Mouse (Mus musculus): ENCODE data around the gene Evi5l.

Evi5l gene

GRCm38 (mm10) chr8:4165852-4166751, at the start of gene Evi5l:
Gene Evi5l, plus strand, starts transcription at chr8:4166567.
- DNase-seq, result peak; percentile 99

- no peak for DNase-seq
Observed at GRCm38 (mm10) chr8:4133798-4134197, 32.6 kb upstream of the Evi5l start, which contains the start of gene Cd209g. Gene Cd209g, plus strand, starts transcription at chr8:4134098.

- peak; percentile 76 for DNase-seq
Observed at GRCm38 (mm10) chr8:4139660-4140646, 26.4 kb upstream of the Evi5l start.

- DNase-seq, result no peak
Observed at GRCm38 (mm10) chr8:4141721-4142120, 24.6 kb upstream of the Evi5l start.

GRCm38 (mm10) chr8:4147272-4147671, 19.1 kb upstream of the Evi5l start:
- DNase-seq, result no peak

GRCm38 (mm10) chr8:4154878-4155277, 11.5 kb upstream of the Evi5l start:
- DNase-seq, result no peak

GRCm38 (mm10) chr8:4162786-4163185, 3.6 kb upstream of the Evi5l start:
- DNase-seq, result no peak

GRCm38 (mm10) chr8:4165176-4165851, 1.1 kb upstream of the Evi5l start:
- no peak for DNase-seq

- DNase-seq, result peak; percentile 4
Observed at GRCm38 (mm10) chr8:4166881-4167525, 636 bp downstream of the Evi5l start.

GRCm38 (mm10) chr8:4167918-4168317, 1.6 kb downstream of the Evi5l start:
- no peak for DNase-seq

GRCm38 (mm10) chr8:4172486-4172885, 6.1 kb downstream of the Evi5l start:
- DNase-seq, result no peak

GRCm38 (mm10) chr8:4174018-4174417, 7.7 kb downstream of the Evi5l start:
- no peak for DNase-seq

- no peak for DNase-seq
Observed at GRCm38 (mm10) chr8:4183409-4183808, 17.0 kb downstream of the Evi5l start.

GRCm38 (mm10) chr8:4186151-4186550, 19.8 kb downstream of the Evi5l start:
- DNase-seq, result no peak

- no peak for DNase-seq
Observed at GRCm38 (mm10) chr8:4188605-4189004, 22.2 kb downstream of the Evi5l start.

- no peak for DNase-seq
Observed at GRCm38 (mm10) chr8:4189031-4189722, 22.8 kb downstream of the Evi5l start.

- no peak for DNase-seq
Observed at GRCm38 (mm10) chr8:4192305-4192704, 25.9 kb downstream of the Evi5l start.

GRCm38 (mm10) chr8:4192807-4193587, 26.6 kb downstream of the Evi5l start:
- peak; percentile 90 for DNase-seq

GRCm38 (mm10) chr8:4193588-4193894, 27.2 kb downstream of the Evi5l start:
- no peak for DNase-seq

- DNase-seq, result no peak
Observed at GRCm38 (mm10) chr8:4201321-4201720, 35.0 kb downstream of the Evi5l start.

Measured in kidney, adult 18-20 months (tissue).